Mouse (Mus musculus) 3134 (cell line): ENCODE results near the gene Clrn2.

Experiments
- DNase-seq: peaks from one replicate; pipeline ENCODE4 v3.0.0-alpha.2; 2011; ENCODE audit warnings: low spot score; ENCODE audit not compliant: insufficient read length; ENCODE audit errors: extremely low read depth

Gene Clrn2

DNA sequence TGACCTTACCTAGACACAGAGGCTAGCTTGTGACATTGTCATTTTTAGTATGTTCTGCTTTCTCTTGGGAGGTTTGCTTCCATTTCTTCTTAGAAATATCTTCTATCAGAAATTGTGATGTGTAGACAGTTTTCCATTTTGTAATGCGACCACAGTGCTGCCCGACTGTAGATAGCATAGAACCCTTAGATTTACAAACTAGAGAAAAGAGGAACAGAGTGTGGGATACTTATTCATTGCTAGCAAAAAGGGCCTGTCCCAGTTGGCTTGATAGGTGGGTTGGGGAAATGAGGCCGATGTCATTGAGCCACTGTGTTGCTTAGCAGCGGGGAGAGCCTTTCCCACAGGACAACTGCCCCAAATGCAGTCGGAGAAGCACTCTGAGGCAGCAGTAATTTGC lies 44.0 kb downstream of the Clrn2 start:
- no peak for DNase-seq

DNA sequence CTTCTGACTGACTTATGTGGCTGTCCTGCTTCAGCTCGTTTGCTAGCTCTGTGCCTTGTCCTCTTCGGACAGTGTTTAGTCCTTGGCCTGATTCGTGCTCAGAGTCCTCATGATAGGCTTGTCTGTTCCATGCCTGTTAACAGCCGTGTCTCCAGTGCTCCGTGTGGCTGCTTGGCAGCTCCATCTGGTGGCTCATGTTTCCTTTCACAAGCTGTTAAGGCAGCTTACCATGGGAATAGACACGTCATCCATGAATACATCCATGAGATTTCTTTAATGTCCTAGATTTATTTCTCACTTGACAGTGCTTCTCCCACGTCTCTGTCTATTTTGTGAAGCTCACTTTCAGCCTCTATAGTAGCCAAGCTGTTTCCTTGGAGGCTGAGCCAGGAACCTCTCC lies 56.5 kb downstream of the Clrn2 start:
- DNase-seq: no peak

DNA sequence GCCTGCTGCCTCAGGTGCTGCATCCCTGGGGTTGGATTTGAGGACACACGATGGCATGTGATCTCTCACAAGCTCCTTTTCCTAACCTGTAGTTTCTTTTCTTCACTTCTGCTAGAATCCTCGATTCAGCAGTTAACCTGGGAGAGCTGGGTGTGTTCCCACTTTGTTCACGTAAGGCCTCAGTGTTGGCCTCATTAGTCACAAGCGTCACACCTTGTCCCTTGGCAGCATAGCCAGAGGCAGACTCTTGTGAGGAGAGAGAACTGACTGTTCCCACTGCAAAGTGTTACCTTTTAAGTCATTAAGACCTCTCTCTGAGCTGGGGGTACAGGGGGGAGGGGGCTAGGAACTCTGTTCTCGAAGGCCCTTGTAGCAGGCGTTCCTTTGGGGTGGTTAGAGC lies 59.4 kb downstream of the Clrn2 start:
- DNase-seq: no peak

- no peak for DNase-seq
These were observed 60.0 kb downstream of the Clrn2 start for GRCm38 (mm10) chr5:45513511-45513910.
